Mouse (Mus musculus): Measurements from ENCODE around the gene Sema7a.
A peak's percentile ranks its signal among the peaks of the same experiment; 100 is the strongest.

The Sema7a gene

DNA sequence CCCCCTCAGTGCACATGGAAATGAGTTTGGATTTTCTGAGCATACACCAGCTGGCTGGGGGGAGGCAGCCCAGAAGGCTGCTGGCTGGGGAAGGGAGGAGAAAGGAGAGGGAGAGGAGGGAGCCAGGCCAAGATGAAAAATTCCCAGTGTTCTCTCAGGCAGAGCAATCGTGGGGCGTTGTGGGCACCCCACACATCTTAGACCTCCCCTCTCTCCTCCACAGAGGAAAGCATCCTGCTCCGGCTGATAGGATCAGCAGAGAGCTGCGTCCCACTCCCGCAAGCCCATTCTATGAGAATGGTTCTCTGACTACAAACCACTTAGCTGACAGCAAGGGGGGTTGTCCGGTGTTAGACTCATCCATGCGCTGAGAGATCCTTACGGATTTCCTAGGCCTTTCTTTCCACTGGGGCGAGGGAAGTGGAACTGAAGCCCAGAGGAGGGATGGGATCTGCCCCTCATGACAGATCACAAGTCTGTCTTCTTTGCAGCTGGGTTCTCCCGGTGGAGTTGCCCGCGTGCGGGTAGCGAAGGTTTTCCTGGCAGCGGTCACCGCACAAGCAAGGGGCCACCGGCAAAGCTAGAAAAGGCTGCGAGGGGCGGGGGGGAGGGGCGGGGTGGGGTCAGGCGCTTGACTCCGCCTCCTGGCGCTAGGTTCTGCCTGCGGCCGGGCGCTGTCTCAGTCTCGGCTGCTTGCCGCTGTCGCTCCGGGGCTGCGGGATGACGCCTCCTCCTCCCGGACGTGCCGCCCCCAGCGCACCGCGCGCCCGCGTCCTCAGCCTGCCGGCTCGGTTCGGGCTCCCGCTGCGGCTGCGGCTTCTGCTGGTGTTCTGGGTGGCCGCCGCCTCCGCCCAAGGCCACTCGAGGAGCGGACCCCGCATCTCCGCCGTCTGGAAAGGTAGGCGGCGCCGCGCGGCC, at the start of gene Sema7a:
Sema7a (plus strand) TSS at position 682 of the 918 bp plus-strand sequence.
- peak; percentile 74 to 76 for DNase-seq

GRCm38 (mm10) chr9:57900478-57900877, 39.4 kb upstream of the Sema7a start:
- no peak for DNase-seq

DNA sequence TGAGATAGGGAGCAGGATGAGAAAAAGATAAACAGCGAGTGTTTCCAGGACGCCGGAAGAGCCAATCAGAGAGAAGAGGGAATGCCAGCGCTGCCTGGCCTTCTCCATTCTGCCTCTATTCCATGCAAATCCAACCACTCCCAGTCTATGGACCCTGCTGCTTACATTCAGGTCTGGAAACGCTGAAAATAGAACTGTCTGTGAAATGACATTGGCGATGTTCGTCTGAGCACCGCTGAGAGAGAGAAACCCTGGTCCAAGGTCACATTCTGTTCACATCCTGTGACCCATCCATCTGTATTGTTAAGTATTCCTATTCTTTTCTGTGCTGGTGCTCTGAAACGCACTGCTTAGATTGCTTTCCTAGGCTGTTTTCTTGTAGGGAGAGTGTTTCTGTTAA, 38.7 kb upstream of the Sema7a start:
- DNase-seq = no peak

GRCm38 (mm10) chr9:57901601-57902000, 38.3 kb upstream of the Sema7a start:
- DNase-seq = no peak

DNA sequence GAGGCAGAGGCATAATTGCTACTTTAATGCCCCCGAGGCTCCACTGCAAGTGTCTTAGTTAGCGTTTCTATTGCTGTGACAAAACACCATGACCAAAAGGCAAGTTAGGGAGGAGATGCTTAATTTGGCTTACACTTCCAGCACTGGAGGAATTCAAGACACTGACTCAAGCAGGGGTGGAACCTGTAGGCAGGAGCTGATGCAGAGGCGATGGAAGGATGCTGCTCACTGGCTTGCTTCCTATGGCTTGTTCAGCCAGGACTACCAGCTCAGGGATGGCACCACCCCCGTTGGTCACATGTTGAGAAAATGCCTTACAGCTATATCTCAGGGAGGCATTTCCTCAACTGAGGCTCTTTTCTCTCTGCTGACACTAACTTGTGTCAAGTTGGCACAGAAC, 37.8 kb upstream of the Sema7a start:
- DNase-seq = no peak

GRCm38 (mm10) chr9:57903589-57904249, 36.2 kb upstream of the Sema7a start:
- DNase-seq = no peak

GRCm38 (mm10) chr9:57904250-57904644, 35.7 kb upstream of the Sema7a start:
- DNase-seq = no peak

GRCm38 (mm10) chr9:57907206-57907605, 32.7 kb upstream of the Sema7a start:
- DNase-seq = no peak

DNA sequence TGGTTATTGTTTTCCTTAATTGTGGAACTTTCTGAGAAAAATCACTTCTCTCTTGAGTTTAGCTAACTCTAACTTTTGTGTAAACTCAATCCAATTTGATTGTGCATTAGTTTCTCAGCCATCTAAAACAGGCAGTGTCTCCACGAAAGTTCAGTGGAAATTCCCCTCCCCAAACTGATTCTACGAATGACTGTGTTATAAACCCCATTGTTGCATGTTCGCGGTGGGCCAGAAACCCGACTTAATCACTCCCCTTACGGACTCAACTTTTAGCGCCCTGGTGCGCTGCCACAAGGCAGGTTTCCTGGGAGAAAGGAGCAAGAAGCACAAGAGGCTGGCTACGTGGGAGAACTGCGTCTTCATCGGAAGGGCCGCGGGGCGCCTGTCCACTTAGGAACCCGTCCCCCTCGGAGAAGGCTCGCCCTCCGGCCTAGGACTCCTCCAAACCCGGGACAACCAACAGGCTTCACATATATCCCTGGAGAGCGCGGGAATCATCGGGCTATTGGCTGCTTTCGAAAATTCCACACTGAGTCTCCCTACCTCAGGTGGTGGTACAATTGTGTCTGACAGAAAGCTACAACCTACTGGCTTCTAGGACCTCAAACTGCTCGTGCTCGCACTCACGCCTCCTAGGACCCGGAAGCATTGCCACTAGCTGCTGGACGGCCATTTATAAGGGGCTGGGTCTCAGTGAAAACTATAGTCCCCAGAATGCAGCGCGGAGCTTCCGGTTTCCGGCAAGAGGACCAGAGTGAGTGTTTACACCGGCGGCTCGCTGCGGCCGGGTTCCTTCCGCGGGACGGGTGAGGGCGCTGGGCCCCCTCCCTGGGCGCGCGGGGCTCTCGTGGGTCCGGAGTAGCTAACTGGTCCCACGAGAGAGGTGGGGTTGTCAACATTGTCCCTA, 29.4 kb upstream of the Sema7a start, which contains the start of gene Ubl7:
Ubl7 (plus strand) TSS at position 726 of the 907 bp plus-strand sequence.
- DNase-seq = peak; percentile 94 to 96

GRCm38 (mm10) chr9:57912571-57912970, 27.3 kb upstream of the Sema7a start:
- no peak for DNase-seq

GRCm38 (mm10) chr9:57921491-57922060, 18.3 kb upstream of the Sema7a start:
- DNase-seq = no peak

- DNase-seq = no peak
Measured at GRCm38 (mm10) chr9:57922381-57922780, 17.5 kb upstream of the Sema7a start.

DNA sequence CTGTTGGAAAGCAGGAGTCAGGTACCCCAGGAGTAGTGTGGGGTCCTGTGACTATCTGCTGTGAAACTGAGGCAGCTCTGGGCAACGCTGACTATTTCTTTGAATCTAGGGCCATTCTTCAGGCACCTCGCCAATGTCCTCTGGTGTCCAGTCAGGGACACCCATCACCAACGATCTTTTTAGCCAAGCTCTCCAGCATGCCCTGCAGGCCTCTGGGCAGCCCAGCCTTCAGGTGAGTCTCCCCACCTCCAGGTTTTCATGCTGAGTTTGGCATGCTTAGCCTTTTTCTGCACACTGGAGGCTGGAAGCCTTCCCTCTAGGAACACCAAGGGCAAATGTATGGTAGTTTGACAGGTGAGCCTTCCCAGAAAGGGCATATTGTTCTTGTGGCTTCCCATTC, 16.9 kb upstream of the Sema7a start:
- no peak for DNase-seq

DNA sequence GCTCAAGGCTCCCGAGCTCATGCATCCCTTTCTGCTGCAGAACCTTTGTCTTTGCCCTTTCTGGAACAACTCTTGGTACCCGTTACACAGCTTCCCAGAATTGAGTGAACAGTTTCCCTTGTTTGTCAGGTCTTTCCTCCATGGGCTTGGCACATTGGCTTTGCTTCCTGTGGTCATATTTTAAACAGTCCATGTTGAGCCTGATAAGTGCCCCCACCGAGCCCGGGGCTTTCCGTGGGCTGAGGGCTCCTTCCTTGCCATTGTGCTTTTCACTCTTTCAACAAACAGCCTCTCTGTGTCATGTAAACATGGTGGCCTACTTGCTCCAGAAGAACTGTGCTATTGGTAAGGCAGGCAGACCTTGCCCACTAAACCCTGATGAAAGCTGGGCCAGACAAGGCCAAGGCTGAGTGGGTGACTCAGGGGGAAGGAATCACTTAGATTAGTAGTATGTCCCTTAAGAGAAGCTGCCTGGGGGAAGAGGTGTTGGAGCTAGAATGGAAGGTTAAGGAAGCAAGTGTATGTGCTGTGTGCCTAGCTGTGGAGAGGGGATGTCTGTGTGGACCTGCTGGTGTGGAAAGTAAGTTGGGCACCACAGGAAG, 8.6 kb upstream of the Sema7a start:
- DNase-seq = peak; percentile 49 to 63

DNA sequence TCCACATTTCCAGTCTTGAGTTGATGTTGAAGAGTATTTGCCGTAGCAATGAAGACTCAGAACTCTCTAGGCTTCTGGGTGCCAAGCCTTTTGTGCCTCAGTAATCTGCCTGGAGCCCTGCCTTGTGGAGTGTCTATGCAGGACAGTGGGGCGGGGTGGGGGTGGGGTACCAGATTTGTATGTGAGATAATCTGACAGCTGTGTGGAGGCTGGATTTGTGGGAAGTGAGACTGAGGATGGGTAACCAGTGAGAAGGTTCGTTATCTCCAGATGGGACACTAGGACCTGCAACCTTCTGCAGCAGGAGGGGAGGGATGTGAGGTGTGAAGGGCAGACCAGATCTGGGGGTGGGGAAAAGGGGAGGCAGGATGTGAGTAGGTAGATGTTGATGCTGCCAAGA, 7.7 kb upstream of the Sema7a start:
- no peak for DNase-seq

DNA sequence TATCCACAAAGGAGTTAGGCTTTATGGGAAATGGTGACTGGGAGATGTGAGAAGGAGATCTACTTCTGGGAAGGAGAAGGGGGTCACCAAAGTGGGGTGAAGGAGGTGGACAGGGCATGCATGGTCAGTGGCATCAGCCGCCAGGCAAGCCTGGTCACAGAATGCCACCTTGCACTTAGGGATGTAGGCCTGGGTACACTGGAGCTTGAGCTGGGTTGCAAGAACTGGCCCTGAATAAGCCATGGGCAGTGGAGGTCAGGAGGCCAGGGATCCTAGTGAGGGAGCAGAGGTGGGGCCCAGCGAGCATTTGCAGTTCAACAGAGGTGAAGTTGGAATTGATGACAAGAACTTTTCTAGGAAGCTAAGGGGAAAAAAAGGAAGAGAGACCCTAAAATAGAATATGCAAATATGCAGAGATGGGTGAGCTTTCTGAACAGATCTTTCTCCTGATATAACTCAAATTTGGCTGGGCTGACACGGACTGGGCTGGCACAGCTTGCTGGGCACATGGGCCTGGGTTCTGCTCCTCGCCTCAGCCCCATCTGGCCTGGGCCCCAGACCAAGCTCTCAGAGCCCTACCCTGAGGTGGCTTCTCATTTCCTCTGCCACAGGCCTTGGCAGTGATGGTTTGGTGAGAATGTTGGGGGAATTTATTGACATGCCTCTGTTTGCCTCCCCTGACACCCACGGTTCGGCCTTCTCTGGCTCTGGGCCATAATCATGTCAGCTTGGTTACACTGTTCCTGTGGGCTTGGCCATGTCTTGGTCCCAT, 6.9 kb upstream of the Sema7a start:
- DNase-seq = no peak

DNA sequence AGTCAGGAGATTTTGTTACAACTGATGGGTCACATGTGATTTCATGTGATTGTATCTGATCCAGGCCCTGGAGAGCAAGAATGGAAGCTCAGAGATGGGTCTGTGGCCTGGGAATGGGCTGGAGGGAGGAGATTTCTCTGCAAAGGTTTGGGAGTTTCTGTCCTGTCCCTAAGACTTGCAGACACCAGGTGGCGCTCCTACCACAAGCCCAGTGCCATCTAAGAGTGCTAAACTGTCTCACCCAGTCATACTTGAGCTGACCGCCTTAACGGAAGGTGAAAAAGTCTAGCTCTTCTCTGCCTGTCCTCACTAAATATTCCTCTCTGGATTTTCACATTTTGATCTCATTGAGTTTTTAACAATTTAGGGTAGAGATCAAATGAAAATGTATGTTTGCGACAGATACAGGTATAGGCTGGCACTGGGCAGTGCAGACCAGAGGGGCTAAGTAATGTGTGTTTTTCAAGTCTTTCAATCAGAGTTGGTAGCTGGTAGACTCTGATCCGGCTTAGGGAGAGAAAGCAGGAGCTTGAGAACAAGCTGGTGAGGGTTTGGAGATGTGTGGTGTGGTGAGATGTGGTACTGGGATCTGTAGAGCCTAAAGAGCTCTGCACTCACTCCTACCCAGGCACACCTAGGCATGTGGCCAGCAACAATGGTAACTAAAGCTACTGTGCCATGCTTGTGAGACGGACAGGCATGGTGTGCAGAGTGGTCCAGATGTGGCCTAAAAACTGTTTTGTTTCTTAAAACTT, 4.1 kb upstream of the Sema7a start:
- peak; percentile 82 to 85 for DNase-seq

DNA sequence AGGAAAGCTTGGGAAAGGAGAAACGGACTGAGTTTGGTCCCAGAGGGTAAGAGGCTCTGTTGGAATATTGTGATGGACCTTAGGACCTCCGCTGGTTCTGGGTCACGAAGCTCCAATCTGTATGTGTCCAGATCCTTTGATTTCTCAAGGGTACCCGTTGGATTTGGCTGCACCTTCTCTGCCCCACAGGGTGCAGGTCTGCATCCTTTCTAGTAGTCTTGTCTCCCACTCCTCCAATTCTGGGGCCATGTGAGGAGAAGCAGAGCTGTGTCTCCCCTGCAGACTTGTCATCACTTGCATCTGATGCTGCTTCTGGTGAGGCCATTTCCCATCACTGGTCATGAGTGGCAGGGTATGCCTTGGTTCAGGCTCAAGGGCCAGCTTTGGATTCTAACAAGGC, 2.7 kb upstream of the Sema7a start:
- no peak for DNase-seq

DNA sequence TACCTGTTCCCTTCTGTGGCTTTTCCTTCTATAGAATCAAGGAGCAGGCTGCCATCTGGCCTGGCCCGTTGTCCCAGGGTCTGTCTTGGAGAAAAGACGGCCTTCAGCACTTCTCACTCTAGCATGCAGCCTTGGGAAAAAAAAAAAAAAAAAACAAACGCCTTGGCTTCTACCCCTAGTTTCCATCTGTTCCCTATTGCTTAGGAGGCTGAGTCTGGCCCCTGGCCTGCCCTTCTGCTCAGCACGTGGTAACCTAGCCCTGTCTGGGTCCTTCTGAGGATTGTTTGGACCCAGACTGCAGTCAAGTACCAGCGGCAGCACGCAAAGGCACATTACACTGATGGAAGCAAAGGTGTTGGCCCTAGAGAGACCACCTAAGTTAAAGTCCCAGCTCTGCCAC, 2.3 kb upstream of the Sema7a start:
- DNase-seq = no peak

- DNase-seq = no peak
Measured at GRCm38 (mm10) chr9:57938225-57939055, 1.5 kb upstream of the Sema7a start.

All from lung, adult 18-20 months (tissue).